Mouse (Mus musculus): ENCODE measurements at regions not wholly inside any gene's neighbourhood (a gene's known extent, or its start where the extent isn't known, plus 50 kb on each side); places are given as distances from the start of the nearest gene placed in this dataset.
A peak's percentile ranks its signal among the peaks of the same experiment; 100 is the strongest.

DNA sequence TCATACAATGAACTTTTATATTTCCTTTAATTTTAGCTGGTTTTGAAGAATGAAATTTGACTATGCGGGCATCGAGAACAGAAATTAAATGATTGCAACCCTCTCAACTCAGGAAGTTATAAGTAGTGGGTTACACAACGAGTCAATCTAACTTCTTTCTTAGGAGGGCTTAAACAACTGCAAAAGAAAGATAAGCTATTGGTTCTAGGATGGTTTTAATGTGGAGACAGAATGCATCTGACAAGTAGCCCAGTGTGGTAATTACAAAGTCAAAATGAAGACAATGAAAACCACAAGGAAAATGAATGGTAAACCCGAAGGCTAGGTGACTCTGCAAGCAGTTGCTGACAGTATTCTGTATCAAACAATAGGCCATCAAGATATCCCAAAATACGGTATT is 598.0 kb upstream of the Arid1b start:
- DNase-seq (ENCODE audit: inconsistent age in 2 of 2, low spot score in 1 of 2): no peak

DNA sequence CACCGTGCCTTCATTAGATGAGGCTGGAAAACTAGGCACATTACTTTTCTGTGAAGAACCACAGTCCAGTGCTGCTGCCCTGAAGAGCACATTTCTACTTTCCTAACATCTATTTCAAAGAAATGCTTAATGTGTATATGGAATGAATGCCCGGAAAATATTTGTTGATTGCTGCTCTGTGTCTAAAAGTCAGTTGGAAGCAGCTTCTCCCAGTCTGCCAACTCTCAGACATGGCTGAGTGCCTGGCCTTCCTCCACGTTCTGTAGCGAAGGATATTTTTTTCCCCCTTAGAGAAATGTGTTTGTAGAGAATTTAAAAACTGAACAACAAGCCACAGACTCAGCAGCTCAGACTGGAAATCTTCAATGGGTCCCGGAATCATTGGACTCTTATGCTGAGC is 576.4 kb upstream of the Arid1b start:
- no peak for DNase-seq (ENCODE audit: inconsistent age in 2 of 2, low spot score in 1 of 2)

DNA sequence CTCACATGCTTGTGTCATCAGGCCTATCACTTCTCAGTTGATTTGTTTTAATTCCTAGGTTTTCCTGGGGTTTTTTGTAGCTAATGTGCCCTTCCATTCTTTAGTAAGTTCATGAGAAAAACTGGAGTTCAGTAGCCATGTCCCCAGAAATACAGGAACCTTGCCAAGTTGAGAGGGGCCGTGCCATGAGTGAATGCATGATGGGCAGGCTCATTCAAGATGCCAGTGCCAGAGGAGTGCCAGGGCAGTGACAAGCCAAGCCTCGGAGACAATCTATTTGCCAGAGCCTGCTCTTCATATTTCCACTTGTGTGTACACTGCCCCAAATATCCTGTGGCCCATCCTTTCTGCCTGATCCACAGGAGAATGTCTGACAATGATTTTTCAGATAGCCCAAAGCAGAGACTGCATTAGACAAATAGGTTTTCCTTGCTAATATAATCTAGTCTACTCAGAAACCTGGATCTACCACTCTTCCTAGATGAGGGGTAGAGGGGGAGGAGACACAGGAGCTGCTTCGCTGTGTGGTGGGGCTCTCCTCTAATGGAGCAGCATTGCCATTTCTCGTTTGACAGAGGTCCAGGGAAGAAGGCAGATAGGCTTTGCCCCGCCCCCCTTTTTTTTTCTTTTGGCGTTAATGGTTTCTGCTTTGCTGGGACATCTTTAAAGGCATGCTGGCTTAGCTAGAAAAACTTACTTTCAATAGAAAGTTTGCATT is 569.5 kb upstream of the Arid1b start:
- DNase-seq (ENCODE audit: inconsistent age in 2 of 2, low spot score in 1 of 2): no peak

DNA sequence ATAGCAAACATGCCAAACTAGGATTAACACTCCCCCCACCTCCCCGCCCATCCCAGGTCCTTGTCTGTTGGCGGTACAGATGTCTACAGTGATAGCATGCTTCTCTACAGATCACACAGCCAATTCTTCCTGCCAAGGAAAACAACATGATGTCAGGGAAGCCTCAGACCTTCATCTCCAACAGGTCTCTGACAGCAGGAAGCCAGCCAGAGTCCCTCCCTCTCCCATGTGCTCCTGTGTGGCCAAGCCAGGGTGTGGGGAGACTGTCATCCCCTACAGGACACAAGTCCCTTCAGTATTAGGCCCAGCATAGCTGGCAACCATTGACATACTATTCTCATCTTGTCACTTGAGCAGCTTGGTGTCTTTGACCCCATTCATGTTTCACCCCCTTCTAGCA is 568.8 kb upstream of the Arid1b start:
- no peak for DNase-seq (ENCODE audit: inconsistent age in 2 of 2, low spot score in 1 of 2)

DNA sequence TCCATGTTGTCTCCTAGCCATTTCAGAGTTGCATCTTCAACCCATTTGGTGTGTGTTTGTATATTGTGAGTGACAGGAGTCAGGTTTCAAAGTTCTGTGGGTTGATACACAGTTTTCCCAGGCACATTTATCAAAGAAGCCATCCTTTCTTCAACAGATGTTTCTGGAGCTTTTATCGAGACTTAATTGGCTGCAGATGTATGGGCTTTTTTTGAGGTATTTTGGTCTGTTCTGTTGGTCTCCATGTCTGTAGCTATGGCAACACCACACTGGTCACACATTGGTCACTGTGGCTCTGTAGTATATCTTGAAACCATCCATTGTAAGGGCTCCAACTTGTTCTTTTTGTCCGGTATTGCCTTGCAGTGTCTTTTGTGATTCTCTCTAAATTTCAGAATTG is 565.1 kb upstream of the Arid1b start:
- DNase-seq (ENCODE audit: inconsistent age in 2 of 2, low spot score in 1 of 2): no peak

DNA sequence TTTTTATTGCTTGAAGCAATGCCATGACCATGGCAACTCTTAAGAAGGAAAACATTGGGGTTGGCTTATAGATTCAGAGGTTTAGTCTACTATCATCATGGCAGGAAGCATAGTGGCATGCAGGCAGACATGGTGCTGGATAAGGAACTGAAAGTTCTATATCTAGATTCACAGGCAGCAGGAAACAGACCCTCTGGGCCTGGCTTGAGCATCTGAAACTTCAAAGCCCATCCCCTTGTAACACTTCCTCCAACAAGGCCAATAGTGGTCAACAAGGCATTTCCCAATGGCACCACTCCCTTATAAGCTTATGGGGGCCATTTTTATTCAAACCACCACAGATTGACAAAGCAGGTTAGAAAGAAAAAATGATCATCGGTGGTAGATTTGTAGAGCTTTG is 548.5 kb upstream of the Arid1b start:
- DNase-seq (ENCODE audit: inconsistent age in 2 of 2, low spot score in 1 of 2): no peak

DNA sequence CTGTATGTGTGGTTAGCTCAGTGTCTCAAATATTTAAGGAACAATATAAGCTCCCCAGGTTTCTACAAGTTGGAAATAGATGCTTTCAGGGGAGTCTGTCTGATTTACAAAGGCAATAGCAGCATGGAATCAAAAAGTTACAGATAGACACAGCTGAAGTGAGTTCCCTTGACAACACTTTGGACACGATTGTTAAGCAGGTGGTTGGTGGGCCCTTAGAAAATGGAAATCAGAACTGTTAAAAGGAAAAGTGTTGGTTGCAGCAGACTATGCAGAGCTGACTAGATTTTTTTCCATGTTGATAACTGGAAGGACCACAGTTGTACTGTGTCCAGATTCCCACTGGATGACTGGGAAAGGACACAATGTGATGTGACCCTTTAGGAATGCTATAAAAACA is 536.6 kb upstream of the Arid1b start:
- DNase-seq (ENCODE audit: inconsistent age in 2 of 2, low spot score in 1 of 2): no peak

DNA sequence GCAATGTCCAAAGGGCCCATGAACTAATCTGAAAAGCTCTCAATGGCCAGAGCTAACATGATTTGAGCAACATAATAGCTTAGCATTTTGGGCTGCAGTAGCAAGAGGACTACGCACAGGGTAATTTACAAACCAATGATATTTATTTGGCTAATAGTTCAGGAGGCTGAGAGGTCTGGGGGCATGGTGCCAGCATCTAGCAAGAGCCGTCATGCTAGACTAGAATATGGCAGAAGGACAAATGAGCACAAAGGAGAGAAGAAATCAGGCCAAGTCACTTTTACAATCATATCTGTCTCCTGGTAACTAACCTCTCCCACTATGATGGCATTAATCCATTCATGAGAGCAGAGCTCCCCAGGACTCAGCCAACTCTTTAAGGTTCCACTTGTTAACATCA is 532.6 kb upstream of the Arid1b start:
- no peak for DNase-seq (ENCODE audit: inconsistent age in 2 of 2, low spot score in 1 of 2)

DNA sequence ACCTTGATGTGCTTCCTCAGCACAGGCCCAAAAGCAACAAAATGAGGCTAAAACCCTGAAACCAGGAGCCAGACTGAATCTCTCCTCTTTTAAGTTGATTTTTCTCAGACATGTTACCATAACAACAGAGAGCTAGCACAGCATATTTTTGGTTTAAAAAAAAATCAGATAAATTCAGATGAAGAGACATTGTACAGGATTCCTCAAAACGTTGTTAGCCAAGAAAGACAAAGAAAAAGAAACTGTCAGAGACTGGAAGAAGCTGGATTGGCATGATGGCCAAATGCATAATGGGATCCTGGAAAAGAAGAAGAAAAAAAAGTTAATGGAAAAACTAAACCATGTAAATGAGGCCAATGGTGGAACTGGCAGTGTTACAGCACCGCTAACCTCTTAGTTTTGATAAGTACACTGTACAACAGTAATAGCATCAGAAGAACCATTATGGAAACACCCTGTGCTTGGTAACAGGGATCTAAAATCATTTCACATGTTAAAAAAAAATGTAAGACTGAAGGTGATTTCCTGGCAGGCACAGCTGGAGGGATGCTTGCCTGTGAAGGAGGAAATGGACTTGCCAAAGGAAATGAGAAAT is 529.7 kb upstream of the Arid1b start:
- DNase-seq (ENCODE audit: inconsistent age in 2 of 2, low spot score in 1 of 2): no peak

DNA sequence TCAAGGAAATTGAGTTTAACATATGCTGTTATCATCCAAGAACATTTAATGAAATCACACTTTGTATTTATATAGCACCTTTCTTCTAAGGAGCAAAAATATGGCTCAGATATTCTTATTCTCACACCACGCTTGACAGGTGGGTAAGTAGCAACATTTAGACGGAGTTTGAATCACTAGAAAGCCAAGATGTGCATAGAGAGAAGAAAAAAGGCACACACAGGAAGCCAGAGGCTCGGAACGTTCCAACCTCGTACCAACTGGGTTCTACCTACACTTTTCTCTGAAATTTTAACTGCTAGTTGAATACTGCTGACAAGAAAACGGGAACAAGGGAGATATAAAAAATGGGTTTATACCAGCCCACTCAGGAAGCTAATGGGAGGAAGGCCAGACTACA is 528.4 kb upstream of the Arid1b start:
- DNase-seq (ENCODE audit: inconsistent age in 2 of 2, low spot score in 1 of 2): no peak

DNA sequence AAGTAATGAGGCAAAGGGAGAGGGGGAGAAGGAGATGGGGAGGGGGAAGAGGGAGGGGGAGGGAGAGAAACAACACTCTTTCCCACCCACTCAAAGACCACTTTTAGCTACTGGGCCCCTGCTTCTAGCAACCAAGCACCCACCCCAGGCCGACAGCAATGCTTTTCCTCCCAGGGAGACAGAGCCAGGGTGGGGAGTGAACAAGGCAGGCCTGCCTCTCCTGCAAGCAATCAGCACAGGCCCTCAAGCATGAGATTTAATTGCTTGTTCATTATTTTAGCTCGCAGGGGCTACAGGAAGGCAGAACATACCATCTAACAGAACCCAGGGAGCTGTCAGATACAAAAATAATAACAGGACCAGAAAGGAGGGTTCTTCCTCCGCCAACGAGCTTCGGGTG is 521.7 kb upstream of the Arid1b start:
- DNase-seq (ENCODE audit: inconsistent age in 2 of 2, low spot score in 1 of 2): no peak

DNA sequence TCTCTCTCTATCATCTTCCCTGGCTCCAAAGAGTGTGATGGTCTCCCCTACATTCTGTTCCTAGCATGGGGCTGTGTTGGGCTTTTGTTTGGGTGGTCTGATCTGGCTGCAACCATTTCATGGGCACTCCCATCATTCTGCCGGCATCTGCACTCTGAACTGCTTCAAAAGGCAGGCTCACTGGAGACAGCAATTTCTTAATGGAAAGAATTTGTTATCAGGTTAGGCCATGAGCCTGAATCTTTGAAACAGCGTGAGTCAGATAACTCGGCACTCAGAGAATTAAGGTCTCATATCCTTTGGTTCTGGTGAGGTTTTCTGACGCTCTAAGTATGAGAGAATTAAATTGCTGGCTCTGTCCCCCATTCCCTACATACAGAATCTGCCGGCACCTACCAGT is 519.8 kb upstream of the Arid1b start:
- peak in 1 of 2 experiments; percentile 29 for DNase-seq (ENCODE audit: inconsistent age in 2 of 2, low spot score in 1 of 2)

DNA sequence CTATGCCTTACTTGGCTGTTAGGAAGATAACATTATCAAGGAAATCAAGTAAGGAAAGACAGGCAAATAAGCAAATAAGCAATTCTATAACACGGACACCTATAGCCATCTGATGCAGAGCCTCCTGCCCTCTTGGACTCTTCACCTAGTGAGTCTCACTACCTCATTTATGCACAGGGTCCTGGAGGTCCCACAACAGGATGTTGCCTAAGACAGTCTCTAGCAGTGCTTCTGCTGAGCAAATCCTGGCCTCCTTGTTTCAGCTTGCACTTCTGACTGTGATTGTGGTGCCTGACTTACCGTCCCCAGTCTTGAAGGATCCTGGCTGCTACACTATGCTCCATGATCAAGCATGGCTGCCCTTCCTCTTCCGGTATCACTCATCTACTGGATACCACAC is 518.5 kb upstream of the Arid1b start:
- DNase-seq (ENCODE audit: inconsistent age in 2 of 2, low spot score in 1 of 2): no peak

DNA sequence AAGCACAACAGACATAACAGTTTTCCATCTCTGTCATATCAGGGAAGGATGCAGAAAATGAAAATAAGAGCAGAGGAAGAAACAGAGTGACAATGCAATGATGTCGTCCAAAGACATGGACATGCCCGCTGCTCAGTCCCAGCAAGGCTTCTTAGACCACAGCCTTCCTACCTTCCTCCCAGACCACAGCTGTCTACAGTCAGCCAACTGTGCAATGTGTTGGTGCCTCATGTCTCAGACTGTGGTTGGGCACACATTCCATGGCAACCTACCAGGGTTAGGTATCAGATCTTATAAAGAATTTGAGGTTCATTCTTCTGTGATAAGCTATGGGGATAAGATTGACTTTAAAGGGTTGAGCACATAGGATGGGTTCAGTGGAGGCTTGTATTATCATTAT is 499.7 kb upstream of the Arid1b start:
- DNase-seq (ENCODE audit: inconsistent age in 2 of 2, low spot score in 1 of 2): no peak

DNA sequence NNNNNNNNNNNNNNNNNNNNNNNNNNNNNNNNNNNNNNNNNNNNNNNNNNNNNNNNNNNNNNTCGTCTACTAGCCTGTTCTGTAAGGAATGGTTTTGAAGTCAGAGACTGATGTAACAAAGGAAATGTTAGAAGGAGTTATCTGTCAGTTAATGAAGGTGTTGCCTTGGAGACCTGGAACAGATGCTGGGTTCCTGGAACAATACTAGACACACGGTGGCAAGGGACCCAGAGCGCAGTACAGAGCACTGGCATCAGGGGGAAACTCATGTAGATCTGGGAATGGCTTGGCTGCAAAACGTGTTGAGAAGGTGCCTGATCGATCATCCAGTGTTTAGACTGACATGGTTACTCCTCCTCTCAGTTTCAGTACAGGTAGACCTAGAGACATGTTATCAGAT is 493.6 kb upstream of the Arid1b start:
- no peak for DNase-seq (ENCODE audit: inconsistent age in 2 of 2, low spot score in 1 of 2)

DNA sequence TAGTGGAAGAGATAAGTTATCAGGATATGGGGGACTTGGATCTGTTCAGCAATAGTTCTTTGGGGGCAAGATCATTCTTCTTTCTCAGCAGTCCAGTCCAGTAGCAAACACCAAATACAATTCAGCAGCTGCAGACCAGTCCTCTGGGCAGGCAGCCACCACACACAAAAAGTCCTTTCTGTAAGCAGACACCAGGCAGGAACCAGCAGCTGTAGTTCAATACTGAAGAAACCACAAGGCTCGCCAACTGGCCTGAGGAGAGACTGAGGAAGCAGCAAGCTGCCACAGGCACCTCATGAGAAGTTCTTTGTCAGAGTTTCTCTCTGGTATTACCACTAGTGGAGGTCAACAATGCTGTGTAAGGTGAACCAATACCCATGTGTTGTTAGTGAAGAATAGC is 493.1 kb upstream of the Arid1b start:
- DNase-seq (ENCODE audit: inconsistent age in 2 of 2, low spot score in 1 of 2): no peak

DNA sequence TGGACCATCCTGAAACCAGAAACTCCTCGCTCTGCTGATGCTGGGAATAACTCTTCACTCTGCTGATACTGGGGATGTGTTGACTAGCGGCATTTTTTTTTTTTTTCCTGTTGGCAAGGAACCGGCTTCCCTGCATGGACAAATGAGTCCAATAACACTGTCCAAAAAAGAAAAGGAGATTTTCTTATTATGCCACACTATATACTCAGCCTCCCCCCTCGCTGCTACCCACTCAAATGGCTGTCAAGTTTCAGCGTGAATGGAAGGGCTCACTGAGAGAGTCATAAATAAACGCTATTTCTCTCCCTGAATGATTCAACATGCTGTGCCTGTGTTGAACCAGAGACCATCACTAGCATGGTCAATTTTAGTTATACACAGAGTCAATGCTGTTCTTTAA is 489.2 kb upstream of the Arid1b start:
- DNase-seq (ENCODE audit: inconsistent age in 2 of 2, low spot score in 1 of 2): no peak

DNA sequence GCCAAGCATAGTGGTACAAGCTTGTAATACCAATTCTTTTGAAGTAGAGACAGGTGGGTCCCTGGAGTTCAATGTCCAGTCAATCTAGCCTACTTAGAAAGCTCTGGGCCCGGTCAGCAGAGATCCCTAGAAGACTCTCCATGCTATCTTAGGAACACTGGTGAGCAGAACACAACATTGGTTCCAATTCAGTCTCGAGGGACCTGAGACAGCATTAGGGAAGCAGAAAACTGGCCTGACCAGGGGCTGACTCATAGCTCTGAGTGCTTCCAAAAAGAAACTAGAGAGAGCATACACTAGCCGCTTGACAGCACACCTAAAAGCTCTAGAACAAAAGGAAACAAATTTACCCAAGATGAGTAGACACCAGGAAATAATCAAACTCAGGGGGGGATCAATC is 484.6 kb upstream of the Arid1b start:
- DNase-seq (ENCODE audit: inconsistent age in 2 of 2, low spot score in 1 of 2): no peak

DNA sequence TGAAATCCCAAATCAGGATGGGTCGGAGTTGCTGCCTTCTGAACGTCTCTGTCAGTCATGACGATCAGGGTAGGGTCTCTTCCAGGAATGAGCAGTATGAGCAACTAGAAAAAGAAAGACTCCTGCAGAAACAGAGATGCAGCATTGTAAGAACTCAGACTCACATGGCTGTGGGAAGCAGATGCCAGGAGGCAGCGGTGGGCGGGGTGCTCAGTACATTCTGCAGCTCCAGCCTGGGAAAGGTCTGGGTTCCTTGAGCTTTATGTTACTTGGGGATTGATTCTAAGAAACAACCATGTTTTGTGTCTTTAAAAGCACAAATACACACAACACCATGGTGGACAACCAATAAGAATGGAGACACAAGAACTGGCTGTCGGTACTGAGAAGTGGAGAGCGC is 478.0 kb upstream of the Arid1b start:
- no peak for DNase-seq (ENCODE audit: inconsistent age in 2 of 2, low spot score in 1 of 2)

DNA sequence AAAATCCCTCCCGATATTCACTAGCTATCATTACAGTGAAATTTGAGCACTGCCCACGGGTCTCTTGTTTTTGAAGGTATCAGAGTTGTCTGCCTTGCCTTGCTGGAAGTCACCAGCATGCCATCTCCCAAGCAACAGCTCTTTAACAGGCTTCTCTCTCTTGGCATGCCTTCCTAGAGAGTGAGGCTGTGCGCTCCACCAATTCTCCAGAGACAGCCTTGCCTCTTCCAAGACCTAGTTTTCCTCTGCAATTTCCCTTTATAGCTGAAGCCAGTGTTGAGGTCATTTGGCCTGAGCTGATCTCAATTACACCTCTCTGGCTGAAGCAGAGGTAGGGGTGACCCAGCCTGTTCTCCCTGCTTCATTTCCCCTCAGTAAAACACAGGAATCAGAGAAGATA is 477.3 kb upstream of the Arid1b start:
- DNase-seq (ENCODE audit: inconsistent age in 2 of 2, low spot score in 1 of 2): no peak

DNA sequence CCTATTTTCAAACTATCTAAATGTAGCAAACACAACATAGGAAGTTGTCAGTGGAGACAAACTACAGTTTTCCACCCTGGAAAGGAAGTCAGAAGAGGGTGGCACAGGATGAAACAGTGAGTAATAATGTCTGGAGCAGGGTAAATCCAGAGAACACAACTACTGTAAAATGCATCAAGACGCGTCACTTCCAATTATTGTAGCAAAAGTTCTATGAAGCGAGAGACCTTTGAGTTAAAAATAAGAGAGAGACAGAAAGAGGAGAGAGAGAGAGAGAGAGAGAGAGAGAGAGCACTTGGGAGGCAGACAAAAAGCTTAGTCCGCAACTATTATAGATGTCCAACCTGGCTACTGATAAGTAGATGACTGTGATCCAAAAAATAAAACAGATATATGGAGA is 473.1 kb upstream of the Arid1b start:
- no peak for DNase-seq (ENCODE audit: inconsistent age in 2 of 2, low spot score in 1 of 2)

DNA sequence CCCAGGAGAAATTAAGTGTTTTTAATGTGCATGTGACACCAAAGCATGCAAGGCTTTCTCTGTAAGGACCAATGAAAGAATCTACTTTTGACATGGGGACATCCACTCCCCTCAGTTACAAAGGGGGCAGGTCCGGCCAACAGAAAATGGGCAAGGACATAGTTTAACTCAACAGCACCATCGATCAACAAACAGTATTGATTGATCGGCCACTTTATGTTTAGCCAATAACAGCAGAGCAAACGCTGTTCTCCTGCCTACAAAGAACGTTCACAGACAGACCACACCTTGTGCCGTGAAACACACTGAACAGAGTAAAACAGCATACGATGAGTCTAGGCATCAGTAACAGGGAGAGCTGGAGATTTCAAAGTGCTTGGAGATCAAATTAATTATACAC is 467.7 kb upstream of the Arid1b start:
- no peak for DNase-seq (ENCODE audit: inconsistent age in 2 of 2, low spot score in 1 of 2)

DNA sequence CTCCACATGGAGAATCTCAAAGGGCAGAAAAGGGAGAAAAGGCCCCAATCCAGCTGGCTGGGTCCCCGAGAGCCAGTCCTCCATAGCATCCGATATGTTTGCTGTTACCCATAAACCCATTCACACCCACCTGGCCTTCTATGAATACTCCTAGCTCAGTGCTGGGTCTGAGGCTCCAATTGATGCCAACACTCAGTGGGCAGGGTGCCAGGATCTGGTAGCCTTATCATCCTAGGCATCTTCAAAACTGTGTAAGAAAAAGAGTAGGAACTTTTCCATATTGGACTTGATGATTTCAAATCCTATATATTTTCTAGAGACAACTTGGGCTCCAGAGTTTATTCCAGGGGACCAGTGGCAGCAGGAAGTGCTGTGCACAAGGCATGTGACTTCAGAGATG is 462.0 kb upstream of the Arid1b start:
- DNase-seq (ENCODE audit: inconsistent age in 2 of 2, low spot score in 1 of 2): peak in 1 of 2 experiments; percentile 30
